ENCODE assay signal across 24 mouse cellular contexts in the genomic region with DNA sequence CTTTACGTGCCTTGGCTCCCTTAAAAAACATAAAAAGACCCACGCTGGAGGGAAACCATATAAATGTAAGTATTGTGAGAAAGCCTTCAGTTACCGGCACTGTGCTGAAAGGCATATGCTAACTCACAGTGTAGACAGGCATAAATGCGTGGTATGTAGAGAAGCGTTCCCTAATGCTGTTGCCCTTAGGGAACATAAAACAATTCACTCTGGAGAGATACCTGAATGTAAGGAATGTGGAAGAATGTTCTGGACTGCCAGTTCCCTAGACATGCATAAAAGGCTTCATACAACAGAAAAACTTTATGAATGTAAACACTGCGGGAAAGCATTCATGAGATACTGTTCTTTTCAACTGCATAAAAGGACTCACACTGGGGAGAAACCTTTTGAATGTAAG. TPM values are rescaled to one million over a fixed set of nuclear protein-coding genes. Genes with fewer than 3 reads are reported as not detected.
"Had no signal": no experiment of that assay in that cellular context is flagged by ENCODE, and none has a peak within 500 bp of the region (broad histone marks: within the 10 kb centered on the region; RNA-seq: fewer than 3 reads in every experiment).

No protein-coding gene starts in this region.

- H3K4me3 ChIP-seq: intestine, embryonic 15.5 days; kidney, embryonic 15.5 days; left cerebral cortex, adult 2 months; limb, embryonic 13.5 days; liver, embryonic 12.5 days; liver, embryonic 15.5 days; midbrain, embryonic 13.5 days had no signal

- DNase-seq: kidney, adult 11 months; kidney, adult 8-10 months; kidney, postnatal 10 days; kidney, postnatal 36 days; layer of hippocampus, postnatal 36 days; left cerebral cortex, postnatal 4 days; lung, adult 2 months; right cerebral cortex, adult 18-20 months; right cerebral cortex, postnatal 14 days; right cerebral cortex, postnatal 4 days; thymus, adult 18-20 months; thymus, postnatal 36 days had no signal

- H3K9ac ChIP-seq: intestine, embryonic 15.5 days; kidney, embryonic 15.5 days; limb, embryonic 13.5 days; liver, embryonic 12.5 days; liver, embryonic 15.5 days; midbrain, embryonic 13.5 days had no signal

- H3K27ac ChIP-seq: intestine, embryonic 15.5 days; kidney, embryonic 15.5 days; left cerebral cortex, adult 2 months; limb, embryonic 13.5 days; liver, embryonic 12.5 days; liver, embryonic 15.5 days; macrophage; midbrain, embryonic 13.5 days had no signal

- H3K4me1 ChIP-seq: intestine, embryonic 15.5 days; kidney, embryonic 15.5 days; limb, embryonic 13.5 days; liver, embryonic 12.5 days; liver, embryonic 15.5 days; midbrain, embryonic 13.5 days had no signal

- H3K9me3 ChIP-seq: intestine, embryonic 15.5 days; liver, embryonic 12.5 days had no signal

- H3K4me2 ChIP-seq: intestine, embryonic 15.5 days; kidney, embryonic 15.5 days; limb, embryonic 13.5 days; liver, embryonic 12.5 days; liver, embryonic 15.5 days; midbrain, embryonic 13.5 days had no signal

- H3K27me3 ChIP-seq: intestine, embryonic 15.5 days; kidney, embryonic 15.5 days; limb, embryonic 13.5 days; liver, embryonic 12.5 days; liver, embryonic 15.5 days; midbrain, embryonic 13.5 days had no signal

- ATAC-seq: intestine, embryonic 15.5 days; liver, embryonic 12.5 days; midbrain, embryonic 13.5 days had no signal

RNA-seq across cellular contexts. Expression of gene Cyp4f18, which starts 41.3 kb away (rescaled TPM):
- total RNA-seq: layer of hippocampus, adult 8-10 months; layer of hippocampus, postnatal 10 days; layer of hippocampus, postnatal 36 days; left cerebral cortex, adult 2 months; left cerebral cortex, postnatal 14 days; midbrain, postnatal 0 days had no signal
